Mouse (Mus musculus): ENCODE results near the gene Isoc2b.
"Not testable (repeated sequence)": the region's sequence is repeated elsewhere in the genome, so short reads cannot be mapped to it uniquely, and the experiment has no call there.

Isoc2b gene

GRCm38 (mm10) chr7:4835631-4836327 lies 34.3 kb downstream of the Isoc2b start:
- ATAC-seq (ENCODE audit: low TSS enrichment): no peak

- ATAC-seq (ENCODE audit: low TSS enrichment): no peak
Observed at GRCm38 (mm10) chr7:4830476-4830875, 39.6 kb downstream of the Isoc2b start.

DNA sequence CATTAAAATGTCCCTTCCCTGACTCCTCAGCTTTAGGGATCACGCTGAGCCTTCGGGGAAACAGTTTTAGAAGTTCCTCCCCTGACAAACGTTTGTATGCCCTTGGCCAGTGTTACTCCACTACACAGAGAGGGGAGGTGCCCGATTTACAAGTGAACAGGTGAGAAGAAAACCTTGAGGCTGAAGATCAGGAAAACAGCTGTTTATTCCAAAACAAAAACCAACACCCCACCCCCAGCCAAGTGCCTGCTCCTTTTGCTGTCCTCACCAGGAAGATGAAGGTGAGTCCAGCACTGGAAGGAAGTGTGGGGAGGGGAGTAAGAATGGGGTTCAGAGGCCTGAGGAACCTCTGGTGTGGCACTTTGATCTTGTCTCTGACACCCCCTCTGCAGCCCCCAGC lies 44.7 kb downstream of the Isoc2b start:
- no peak for ATAC-seq (ENCODE audit: low TSS enrichment)

DNA sequence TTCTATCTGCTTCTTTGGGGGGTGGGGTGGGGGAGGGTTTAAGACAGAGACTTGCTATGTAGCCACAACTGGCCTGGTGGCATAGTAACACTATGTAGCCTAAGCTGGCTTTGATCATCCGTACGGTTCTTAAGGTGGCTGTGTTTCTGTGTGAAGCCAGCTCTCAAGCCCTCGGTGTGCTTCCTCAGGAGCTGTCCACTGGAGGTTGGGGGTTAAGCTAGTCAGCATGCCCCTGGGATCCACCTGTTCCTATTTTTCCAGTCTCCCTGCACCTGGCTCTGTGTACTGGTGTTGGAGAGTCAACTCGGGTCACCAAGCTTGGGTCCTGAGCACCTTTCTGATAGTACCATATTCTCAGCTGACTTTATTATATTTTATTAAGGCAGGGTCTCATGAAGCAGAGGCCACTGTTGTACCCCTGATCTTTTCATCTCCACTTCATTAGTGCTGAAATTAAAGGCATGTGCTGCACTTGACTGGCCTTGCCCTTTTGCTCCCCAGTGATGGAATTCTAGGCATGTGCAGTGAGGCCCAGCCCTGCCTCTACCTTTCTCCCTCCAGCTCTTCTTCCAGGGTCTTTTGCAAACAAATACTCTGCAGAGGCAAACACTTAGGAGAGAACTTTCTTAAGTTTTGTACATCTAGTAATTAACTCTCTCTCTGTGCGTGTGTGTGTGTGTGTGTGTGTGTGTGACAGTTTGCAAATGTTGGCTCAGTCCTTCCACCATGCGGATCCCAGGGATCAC lies 47.7 kb downstream of the Isoc2b start:
- ATAC-seq (ENCODE audit: low TSS enrichment): 0 out of 2 replicates have a peak, but pooled peaks have one; percentile 7

DNA sequence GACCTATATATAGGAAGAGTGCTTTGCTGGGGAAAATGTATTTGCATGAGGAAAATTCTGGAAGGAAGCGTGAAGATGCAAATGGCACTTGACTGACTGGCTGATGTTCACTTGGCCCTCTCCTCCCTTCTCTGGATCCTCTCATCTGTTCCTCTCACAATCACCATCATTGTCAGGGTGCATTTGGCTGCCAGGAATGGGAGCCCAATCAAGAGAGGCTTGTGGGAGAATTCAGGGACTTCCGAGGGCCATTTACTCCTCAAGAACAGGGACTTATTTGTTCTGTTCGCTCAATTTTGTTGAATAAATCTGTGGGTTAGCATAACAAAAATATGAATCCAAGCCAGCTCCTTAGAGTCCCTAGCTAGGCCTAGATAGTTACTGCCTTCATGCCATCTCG lies 48.4 kb downstream of the Isoc2b start:
- ATAC-seq (ENCODE audit: low TSS enrichment): peak; percentile 86

- ATAC-seq (ENCODE audit: low TSS enrichment): not testable (repeated sequence)
Observed at GRCm38 (mm10) chr7:4820925-4821324, 49.1 kb downstream of the Isoc2b start.

DNA sequence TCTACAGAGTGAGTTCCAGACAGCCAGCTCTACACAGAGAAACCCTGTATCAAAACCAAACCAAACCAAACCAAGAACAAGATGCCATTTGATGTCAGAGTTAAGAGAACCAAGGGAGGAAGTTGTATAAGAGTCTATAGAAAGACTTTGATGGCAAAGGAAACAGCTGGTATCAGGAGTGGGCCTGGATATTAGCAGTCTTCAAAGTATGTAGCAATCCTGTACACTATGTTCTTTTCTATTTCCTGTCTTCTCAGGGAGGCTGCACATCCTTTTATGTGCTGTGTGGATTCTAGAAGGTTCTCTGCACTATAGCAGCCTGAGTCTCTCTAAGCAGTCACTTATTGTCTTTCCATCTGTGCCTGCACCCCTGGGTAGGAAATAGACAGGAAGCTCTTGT lies 53.5 kb downstream of the Isoc2b start:
- ATAC-seq (ENCODE audit: low TSS enrichment): no peak

DNA sequence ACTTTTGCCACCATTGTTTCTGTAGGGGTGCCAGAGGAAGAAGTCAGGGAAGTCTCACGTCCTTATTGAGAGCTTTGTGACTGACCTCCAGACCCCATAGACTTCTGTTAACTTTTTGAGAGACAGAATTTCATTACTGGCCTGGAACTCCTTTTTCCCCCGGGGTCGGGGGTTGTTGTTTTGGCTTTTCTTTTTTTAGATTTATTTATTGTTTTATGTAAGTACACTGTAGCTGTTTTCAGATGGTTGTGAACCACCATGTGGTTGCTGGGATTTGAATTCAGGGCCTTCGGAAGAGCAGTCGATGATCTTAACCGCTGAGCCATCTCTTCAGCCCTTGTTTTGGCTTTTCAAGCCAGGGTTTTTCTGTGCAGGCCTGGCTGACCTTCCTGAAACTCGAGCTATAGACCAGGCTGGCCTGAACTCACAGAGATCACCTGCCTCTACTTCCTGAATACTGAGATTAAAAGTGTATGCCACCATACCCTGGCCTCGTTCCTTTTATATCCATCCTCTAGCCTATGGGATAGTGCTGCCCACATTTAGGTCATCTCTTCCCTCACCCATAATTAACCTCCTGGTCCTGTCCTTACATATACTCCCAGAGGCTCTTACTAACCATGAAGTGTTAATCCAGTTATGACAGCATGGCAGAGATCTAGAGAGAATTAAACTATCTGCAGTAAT lies 56.8 kb downstream of the Isoc2b start:
- ATAC-seq (ENCODE audit: low TSS enrichment): no peak

GRCm38 (mm10) chr7:4812303-4813104 lies 57.6 kb downstream of the Isoc2b start, which contains the start of gene Ube2s:
Gene Ube2s (minus strand): TSS chr7:4812590.
- peak; percentile 98 for ATAC-seq (ENCODE audit: low TSS enrichment)

DNA sequence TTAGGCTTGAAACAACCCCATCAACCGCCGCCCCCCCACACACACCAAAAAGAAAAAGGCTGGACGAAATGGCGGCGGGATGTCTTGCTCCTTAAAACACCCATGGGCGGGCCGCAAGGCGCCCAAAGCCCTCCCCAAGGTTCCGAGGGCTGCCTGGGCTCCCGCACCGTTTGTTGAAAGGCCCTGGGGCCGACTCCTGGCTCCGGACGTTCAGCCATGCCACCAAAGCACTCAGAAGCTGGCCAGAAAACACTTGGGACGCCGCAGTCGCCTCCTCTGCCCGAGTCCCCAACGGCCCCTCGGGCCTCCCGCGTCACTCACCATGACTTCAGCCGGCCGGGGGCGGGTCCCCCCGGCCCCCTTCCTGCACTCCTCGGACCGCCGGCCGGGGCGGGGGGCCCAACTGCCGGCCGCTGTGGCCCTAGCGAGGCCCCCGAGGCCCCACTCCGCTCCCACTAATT lies 58.2 kb downstream of the Isoc2b start:
- ATAC-seq (ENCODE audit: low TSS enrichment): peak; percentile 24; the same call in 1 of the 2 replicates

DNA sequence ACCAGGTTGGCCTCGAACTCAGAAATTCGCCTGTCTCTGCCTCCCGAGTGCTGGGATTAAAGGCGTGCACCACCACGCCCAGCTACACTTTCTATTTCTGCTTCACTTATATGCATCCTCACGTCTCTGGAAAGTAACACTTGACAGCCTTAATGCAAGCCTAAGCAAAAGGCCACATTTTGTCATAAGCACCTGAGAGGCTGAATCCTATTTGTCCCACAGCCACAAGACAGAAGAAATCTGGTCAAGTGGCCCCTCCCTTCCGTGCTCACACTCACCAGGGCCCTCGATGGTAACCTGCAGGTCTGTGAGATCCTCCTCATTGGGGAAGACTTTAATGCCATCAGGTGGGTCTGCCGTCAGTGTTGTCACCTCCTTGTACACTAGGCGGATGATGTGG lies 58.9 kb downstream of the Isoc2b start:
- ATAC-seq (ENCODE audit: low TSS enrichment): not testable (repeated sequence)

DNA sequence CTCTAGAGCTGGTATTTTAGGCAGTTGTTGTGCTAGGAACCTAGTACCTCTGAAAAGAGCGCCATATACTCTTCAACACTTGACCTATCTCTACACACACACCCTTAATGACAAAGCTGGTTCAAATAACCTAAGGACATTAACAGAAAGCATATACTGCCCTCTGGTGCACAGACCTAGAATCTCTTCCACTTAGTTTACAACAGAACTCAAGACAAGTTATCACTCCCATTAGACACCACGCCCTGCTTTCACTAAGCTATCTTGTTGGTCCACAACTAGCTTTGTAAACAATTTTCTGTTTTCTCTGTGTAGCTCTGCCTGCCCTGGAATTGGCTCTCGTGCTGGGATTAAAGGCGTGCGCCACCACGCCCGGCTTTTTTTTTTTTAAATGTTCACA lies 63.3 kb downstream of the Isoc2b start:
- ATAC-seq (ENCODE audit: low TSS enrichment): peak; percentile 47; the same call in 1 of the 2 replicates

DNA sequence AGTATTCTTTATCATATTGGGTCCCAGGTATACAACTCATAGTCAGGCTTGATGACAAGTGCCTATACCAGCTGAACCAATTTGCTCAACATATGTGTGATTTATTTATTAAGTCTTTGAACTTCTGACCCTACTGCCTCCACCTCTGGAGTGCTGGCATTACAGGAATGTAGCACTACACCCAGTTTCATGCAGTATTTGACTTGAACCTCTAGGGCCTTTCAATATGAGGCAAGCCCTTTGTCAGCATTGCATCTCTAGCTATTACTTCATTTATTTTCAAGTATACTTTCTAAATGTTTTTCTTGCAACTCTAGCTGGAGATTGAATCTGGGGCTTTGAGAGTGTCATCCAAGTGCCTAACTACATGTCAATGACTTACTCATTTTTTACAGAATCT lies 67.8 kb downstream of the Isoc2b start:
- ATAC-seq (ENCODE audit: low TSS enrichment): no peak

DNA sequence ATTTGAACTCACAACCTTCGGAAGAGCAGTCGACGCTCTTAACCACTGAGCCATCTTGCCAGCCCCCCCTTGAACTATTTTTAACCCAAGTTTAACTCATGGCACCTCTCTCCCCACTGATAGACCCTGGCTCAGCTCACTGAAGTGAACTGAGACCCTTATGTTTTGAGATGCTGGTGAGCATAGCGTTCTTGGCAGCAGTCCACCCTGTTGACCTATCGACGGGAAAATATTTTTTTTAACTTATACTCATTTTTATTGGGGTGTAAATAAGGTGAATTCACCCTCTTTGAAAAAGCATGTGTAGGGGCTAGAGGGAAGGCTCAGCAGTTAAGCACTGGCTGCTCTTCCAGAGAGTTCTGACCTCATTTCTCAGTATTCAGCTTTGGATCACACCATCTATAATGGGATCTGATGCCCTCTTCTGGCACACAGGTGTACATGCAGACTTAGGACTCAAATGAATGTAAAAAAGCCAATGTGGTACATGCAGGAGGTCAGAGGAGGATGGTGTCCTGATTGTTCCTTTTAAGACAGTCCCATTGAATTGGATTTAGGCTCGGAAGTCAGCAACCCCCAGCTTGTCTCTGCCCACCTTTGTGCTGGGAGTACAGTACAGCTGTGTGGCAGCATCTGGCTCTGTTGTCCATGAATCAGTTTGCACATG lies 74.2 kb downstream of the Isoc2b start:
- no peak for ATAC-seq (ENCODE audit: low TSS enrichment)
